Mouse (Mus musculus) urinary bladder, postnatal 25 days (tissue): ENCODE measurements around the gene Kif7.

Experiments
- DNase-seq: peaks from one replicate; pipeline ENCODE4 v3.0.0; 2022; ENCODE audit warnings: low spot score

The Kif7 gene

GRCm38 (mm10) chr7:79721386-79721977 is 6.0 kb upstream of the Kif7 start:
- peak; percentile 34 for DNase-seq

GRCm38 (mm10) chr7:79710831-79711230 is 4.7 kb downstream of the Kif7 start:
- DNase-seq, result no peak

DNA sequence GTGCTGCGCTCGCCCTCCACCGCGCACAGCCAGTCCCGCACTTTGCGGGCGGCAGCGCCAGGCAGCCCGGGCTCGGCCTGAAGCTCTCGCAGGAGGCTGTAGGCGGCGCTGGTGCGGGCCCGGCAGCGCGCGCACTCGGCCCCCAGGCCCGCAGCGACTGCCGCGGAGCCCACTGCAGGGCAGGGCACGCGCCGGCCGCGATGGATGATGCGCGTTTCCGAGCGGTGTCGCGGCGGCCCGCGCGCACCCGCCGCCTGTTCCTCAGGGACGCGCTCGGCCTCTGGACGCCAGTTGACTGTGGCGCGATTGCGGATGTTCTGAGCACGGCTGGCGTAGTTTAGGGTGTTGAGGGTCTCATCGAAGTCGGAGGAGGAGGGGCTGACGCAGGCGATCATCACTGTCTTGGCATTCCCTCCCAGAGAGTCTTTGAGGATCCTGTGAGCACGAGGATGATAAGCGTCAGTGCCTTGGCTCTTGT is 5.4 kb downstream of the Kif7 start:
- DNase-seq, result no peak

DNA sequence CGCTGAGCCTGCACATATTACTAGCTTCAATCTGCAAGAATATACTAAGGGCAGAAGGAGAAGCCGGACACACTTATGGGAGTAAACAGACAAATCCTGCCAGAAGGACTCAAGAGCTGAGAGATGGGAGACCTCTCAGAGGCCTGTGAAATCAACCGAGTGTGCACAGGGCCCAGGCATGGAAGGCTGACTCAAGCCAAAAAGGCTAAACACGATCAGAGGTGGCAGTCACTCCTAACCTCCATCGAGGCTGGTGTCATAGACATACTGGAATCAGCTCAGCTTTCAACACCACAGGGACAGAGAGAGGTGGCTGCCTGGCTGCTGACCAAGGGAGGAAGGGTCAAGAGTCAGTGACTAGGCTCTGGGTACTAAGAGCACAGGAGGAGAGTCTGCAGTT is 10.3 kb downstream of the Kif7 start:
- DNase-seq, result no peak

GRCm38 (mm10) chr7:79702755-79703154 is 12.8 kb downstream of the Kif7 start:
- no peak for DNase-seq

GRCm38 (mm10) chr7:79696495-79696894 is 19.0 kb downstream of the Kif7 start:
- DNase-seq, result no peak

GRCm38 (mm10) chr7:79680231-79680630 is 35.3 kb downstream of the Kif7 start:
- DNase-seq, result no peak

DNA sequence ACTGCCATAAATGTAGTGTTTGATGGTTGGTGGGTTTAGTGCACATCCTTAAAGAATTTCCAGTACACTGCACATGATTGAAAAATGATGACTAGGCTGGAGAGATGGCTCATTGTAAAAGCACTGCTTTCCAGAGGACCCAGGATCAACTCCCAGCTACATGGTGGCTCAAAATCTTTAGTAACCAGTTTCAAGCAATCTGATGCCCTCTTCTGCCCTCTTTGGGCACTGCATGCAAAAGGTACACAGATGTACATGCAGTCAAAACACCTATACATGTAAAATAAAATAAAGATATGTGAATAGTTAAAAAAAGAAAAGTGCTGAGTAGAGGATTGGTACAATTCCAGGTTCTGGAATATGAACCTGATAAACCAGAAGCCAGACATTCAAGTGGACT is 36.3 kb downstream of the Kif7 start:
- DNase-seq, result no peak

DNA sequence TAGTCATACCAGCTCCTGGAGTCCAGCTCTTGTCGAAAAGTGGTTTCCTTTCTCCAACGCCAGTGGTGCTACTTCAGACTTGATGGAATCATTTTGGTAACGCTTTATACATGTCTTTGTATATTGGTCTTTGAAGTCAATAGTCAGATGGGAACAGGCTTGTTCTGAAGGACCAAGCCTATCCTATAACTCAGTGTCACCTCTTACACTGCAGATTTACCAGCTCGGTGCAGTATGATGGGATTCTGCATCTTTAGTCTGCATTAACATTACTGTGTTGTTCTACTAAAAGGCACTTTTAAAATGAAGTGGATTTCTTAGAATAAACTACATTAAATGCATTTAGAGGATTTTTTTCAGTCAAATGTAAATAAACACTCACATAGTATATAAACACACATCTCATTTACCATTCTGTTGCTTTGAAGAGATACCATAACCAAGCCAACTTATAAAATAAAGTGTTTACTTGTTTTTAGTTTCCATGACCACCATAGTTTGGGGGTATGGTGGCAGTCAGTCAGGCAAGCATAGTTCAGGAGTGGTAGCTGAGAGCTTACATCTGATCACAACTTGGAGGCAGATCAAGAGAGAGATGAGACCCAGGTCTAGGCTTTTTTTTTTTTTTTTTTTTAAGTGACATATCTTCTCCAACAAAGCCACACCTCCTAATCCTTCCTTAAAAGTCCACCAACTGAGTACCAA is 44.5 kb downstream of the Kif7 start:
- DNase-seq, result no peak

DNA sequence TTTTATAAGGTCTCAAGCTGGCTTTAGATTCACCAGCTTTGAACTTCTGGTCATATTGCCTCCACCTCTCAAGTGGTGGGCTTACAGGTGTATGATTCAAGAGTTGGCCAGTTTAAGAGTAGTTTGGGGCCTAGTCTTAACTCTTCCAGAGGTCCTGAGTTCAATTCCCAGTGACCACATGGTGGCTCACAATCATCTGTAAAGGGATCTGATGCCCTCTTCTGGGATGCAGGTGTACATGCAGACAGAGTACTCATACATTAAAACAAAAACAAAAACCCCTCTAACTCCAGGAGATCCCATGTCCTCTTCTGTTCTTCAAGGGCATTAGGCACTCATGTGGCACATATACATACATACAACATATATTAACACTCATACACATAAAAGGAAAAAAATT is 48.8 kb downstream of the Kif7 start:
- DNase-seq, result no peak

GRCm38 (mm10) chr7:79661253-79661890 is 54.1 kb downstream of the Kif7 start:
- DNase-seq, result no peak

GRCm38 (mm10) chr7:79660291-79661150 is 55.0 kb downstream of the Kif7 start:
- peak; percentile 14 for DNase-seq

GRCm38 (mm10) chr7:79659578-79660290 is 55.8 kb downstream of the Kif7 start, which contains the start of gene Ticrr:
Ticrr (plus strand) TSS chr7:79660196.
- DNase-seq, result peak; percentile 92

DNA sequence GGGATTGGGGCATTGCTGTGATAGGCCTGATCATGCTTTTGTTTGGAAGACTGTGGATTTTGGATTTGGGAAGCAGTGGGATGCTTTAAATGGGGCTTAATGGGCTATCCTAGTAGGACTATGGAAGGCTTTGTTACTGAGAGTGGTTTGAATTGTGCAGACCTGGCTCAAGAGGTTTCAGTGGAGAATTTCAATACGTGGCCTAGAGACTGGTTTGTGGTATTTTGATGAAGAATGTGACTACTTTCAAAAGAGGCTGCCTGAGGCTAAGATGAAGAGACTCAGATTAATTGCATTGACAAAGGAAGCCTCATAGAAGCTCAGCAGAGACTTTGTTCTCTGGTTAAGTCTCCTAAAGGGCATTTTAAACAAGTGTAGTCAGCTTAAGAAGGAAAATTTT is 60.9 kb downstream of the Kif7 start:
- no peak for DNase-seq

DNA sequence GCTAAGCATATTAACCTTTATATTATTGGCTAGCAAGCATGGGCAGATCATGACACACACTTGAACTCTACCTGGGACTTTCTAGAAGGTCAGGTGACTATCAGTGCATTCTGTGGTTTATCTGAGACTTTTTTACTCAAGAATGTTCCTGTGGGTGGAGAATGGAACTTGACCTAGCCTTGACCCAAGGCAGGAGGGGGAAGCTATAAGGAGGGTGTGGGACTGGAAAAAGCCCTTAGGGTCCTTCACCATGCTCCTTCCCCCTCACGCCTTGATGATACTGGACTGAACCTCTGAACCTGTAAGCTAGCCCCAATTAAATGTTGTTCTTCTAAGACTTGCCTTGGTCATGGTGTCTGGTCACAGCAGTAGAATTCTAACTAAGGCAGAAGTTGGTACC is 61.3 kb downstream of the Kif7 start:
- DNase-seq, result no peak

DNA sequence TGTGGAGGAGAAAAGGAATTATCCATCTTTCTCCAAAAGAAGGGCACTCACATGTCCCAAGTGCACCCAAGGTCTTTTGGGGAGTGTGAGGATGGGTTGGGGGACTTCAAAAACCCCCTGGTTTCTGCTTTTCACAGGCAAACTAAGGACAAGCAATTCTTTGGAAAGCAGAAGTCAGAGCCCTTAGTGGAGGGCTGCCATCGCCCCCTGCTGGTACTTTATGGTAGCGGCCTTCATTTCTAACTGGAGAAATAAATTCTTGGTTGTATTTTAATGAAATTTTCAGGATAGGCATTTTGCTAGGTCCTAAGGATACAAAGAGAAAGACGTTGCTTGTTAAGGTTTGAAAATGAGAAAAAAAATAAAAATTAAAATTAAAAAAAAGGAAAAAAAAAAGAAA is 66.5 kb downstream of the Kif7 start:
- peak; percentile 30 for DNase-seq
